Mouse (Mus musculus): ENCODE measurements around the gene Zfp57. TPM values are rescaled to one million over a fixed set of nuclear protein-coding genes. Genes with fewer than 3 reads are reported as not detected.
A peak's percentile ranks its signal among the peaks of the same experiment; 100 is the strongest.
"Not testable (repeated sequence)": the region's sequence is repeated elsewhere in the genome, so short reads cannot be mapped to it uniquely, and the experiment has no call there.

Zfp57 gene
- not detected for polyA plus RNA-seq (2017; shearing (Covaris generic))

DNA sequence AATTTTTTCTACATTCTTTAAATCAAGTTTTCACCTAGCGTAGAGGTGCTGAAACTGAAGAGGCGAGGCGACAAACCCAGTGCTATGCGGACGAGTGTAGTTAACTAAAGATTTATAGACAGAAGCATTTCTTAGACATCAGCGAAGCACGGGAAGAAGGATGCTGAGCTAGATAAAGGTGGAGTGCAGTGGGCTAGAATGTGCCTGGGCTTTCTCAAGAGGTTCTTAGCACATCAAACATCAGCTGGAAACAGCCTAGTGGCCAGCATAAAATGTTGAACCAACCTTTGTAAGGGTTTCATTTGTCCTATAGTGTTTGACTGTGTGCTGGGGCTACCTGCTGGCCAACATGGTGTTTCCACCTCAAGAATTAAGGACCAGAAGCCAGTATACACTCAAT is at the start of gene Zfp57:
Gene Zfp57, plus strand, starts transcription at position 301 of the 400 bp plus-strand sequence.
- no peak for ATAC-seq

GRCm38 (mm10) chr17:36952631-36953030 is 48.3 kb upstream of the Zfp57 start:
- ATAC-seq, result no peak

DNA sequence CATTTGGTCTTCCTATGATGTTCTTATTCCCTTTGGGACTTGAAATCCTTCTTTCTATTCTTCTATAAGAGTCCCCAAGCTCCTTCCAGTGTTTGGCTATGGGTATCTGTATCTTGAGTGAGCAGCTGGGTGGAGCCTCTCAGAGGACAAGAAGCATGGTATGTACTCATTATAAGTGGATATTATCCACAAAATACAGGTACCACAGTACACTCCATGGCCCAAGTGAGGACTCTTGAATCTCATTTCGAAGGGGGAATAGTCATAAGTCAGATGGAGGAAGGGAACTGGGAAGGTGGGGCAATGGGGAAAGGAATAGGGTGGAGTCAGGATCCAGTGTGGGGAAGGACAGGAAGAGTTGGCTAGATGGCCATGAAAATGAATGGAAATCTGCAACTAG is 47.9 kb upstream of the Zfp57 start:
- ATAC-seq, result no peak

GRCm38 (mm10) chr17:36957999-36958743 is 42.8 kb upstream of the Zfp57 start, which contains the start of the genes Znrd1 and Znrd1as:
Znrd1 (minus strand) TSS chr17:36958559.
Znrd1as (plus strand) TSS chr17:36958592.
- peak; percentile 98 for ATAC-seq

DNA sequence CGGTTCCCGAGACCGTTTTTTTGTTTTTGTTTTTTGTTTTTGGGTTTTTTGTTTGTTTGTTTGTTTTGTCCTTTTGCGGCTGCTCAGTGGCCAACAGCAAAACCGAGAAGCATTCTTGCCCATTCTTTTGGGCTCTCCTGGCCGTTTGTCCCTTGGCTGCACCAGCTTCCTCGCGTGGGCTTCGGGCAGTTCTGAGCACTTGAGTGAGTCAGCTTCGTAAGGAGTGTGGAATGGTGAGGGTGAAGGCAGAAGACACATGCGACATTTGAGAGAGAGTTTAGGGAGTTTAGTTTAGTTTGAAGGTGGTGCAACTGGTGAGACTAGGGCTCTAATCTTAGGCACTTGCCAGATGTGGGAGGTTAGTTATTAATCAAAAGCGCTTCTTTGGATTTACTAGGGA is 42.1 kb upstream of the Zfp57 start:
- no peak for ATAC-seq

DNA sequence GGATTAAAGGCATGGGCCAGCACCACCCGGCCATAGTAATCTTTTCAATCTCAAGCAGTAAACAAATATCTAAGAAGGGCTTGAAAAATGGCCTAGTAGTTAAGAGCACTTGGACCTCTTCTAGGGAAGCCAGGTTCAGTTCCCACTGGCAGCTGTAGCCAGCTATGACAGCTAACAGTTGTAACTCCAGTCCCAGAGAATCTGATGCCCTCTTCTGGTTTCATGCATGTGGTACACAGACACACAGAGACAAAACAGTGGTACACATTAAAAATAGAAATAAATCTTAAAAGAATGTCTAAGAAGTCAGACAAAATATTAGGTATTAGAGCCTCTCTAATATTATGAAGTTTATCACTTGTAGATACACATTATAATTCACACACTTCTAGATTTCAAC is 39.8 kb upstream of the Zfp57 start:
- no peak for ATAC-seq

GRCm38 (mm10) chr17:36966875-36967274 is 34.1 kb upstream of the Zfp57 start:
- no peak for ATAC-seq

DNA sequence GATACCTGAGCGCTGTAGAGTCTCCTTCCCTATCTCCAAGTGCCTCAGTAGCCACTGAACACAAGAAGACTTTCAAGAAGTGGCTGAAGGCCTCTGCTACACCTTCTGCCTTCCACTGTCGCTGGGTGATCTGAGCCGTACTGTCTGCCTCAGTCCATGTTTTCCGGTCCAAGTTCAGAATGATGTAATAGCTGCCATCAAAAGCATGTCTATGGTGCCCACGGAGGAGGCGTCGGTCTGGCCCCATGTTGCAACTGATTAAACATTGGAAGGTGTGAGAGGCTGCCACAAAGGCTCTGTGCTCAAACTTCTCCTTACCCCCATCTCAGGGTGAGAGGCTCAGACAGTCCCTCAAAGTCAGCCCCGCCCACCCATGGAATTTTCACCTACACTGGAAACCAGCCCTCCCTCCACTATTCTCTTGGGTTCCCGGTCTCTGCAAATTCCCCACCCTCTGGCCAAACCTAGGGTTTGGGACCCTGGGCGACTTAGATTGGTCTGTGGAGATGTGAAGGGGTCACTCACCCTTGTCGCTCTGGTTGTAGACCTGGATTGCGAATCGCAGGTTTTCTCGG is 30.6 kb upstream of the Zfp57 start:
- no peak for ATAC-seq

DNA sequence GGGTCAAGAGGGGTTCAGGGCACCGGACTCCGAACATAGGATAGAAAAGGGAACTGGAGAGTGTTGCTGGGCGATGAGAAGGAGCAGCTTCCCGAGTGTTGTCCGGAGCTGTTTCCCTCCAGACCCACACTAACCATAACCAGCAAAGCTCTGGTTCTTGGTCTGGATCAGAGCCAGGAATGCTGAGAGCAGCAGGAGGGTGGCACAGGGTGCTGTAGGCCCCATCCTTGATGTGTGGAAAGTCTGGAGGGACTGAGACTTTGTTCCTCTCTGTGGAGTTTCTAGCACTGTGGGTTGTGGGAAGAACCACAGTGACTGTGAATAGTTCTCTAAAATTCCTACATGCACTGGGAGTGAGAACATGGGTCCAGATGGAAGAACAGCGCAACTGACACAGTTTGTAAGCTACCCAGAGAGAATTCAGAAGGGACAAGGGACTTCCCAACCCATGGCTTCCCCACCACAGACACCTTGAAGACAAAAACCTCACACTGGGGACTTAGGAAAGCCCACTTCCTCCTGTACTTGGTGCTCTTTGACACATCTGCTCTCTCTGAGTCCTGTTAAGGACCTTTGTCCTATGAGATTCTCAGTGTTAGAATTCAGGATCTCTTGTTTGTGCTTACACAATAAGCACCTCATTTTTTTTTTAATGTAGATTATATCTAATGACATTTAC is 29.7 kb upstream of the Zfp57 start:
- ATAC-seq, result peak; percentile 36

GRCm38 (mm10) chr17:36972791-36973190 is 28.2 kb upstream of the Zfp57 start:
- peak; percentile 76 for ATAC-seq

DNA sequence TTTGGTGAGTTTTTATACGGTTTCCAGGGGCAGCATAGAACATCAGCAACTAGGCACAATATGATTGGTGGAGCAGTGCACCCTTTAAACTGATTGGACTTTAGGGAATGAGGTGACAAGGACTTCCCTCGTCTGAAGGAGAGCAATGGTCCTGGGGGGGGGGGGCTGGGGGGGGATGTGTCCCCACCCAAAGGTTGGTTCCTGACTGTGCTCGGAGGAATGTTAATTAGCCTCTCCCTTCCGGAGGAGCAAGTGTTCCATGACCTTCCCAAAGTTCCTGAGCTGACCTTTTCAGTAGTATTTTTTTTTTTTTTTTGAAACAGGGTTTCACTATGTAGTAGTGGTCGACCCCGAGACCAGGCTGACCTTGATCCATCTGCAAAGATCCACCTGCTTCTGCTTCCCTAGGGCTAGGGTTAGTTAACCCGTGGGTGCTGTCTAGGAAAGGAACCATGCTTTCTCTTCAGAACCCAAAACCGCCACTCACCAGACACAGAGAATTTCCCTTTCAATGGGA is 27.6 kb upstream of the Zfp57 start:
- ATAC-seq, result no peak

DNA sequence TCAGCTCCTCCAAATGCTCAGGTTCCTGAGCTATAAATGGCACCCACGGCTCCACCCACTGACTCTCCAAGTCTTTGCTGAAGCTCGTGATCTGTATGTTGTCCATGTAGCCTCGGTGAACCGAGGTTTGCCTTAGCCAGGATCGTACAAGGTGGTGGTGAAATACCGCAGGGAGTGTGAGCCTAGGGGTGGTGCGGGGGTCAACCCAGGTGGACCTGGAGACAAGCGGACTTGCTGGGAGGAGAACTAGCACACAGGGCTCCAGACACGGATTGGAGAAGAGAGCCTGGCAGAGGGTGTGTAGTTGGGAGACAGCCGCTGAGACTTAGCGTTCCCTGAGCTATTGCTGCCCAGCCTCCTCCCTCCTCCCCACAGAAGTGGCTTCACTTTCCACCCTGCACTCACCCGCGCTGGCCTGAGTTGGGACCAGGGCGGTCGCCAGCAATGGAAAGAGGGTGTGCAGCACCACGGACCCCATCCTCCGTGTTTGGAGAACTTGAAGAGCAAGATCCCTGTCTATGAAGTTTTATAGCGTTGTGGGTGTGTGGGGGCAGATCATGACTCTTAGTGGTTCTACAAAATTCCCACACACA is 19.6 kb upstream of the Zfp57 start, which contains the start of gene 2410137M14Rik:
Gene 2410137M14Rik, minus strand, starts transcription at position 17 of the 593 bp plus-strand sequence.
- ATAC-seq, result no peak

DNA sequence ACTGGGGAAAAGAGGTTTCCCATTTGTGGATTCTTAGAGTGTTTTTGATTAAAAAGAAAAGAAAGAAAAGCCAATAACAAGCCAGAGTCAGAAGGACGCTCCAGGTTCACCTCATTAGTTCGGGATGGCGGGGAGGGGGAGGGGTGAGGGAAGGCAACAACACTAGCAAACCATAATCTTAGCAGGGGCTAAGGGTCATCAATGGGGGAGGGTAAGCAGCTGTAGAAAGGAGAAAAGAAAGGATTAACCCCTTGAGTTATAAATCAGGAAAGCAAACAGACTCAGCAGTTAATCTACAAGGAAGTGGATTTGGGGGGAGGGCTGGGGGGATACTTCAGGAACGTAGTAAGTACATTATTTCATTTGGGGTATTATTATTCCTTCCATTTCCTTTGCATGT is 19.1 kb upstream of the Zfp57 start:
- no peak for ATAC-seq

- ATAC-seq, result peak; percentile 50
Measured at GRCm38 (mm10) chr17:36982253-36983155, 18.5 kb upstream of the Zfp57 start.

DNA sequence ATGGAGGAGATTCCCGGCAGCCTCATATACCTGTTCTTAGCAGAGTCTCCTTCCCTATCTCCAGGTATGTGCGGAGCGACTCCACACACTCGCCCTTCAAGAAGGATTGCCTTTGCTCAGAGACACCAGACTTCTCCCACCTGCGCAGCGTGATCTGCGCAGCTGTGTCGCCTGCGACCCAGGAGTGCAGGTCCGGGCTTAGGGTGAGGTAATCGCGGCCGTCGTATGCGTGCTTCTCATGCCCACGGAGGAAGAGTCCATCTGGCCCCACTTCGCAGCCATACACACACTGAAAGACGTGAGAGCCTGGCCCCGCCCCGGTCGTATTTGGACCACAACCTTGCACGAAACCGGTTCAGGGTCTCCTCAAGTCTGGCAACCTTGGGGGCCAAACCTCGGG is 12.5 kb upstream of the Zfp57 start:
- ATAC-seq, result no peak

DNA sequence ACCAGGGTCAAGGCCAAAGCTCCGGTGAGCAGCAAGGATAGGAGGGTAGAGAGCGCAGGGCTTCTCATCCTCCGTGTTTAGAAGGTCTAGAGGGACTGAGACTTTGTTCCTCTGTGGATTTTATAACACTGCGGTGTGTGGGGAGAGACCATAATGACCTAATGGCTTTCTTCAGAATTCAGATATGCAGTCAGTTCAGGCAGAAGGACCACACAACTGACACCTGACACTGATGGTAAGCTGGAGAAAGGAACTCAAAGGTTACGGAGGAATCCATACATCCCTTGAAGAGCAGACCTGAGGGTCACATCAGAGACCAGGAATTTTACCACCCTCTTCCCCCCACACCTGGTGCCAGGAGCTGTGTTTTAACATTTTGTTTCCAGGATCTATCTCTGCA is 11.5 kb upstream of the Zfp57 start, which contains the start of gene H2-M5:
Gene H2-M5, minus strand, starts transcription at position 101 of the 400 bp plus-strand sequence.
- no peak for ATAC-seq

- ATAC-seq, result not testable (repeated sequence)
Measured at GRCm38 (mm10) chr17:36990630-36991029, 10.3 kb upstream of the Zfp57 start.

DNA sequence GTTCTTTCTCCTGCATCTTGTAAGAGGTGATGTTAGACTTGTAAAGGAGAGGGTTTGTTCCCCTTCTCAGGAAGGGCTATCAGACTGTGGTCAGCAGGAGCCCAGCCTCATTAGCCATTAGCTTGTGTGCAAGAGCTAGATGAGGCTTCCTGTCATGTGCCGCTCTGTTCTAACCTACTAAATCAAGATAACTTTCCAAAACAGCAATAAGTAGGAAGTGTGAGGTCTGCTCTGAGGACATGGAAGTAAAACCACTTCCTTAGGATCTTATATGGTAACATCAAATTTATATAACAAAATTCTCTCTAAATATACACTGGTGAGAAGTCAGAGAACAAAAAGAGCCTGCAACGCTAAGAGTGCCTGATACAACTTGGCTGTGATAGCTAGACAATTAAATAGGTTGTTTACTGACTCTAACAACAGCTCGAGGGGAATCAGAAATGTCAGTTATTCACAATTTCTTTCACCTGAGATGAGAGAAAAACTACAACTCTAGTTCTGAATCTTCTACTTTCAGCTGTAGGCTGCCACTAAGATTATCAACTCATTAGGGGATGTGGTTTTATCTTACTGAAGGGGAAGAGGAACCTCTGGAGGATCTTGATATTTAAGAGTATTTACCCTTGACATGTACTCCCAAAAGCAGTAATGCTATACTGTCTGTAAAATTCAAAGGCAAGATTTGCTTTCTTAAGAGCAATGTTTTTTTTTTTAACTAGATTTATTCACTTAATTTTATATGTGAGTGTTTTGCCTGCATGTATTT is 8.4 kb upstream of the Zfp57 start:
- ATAC-seq, result peak; percentile 82

DNA sequence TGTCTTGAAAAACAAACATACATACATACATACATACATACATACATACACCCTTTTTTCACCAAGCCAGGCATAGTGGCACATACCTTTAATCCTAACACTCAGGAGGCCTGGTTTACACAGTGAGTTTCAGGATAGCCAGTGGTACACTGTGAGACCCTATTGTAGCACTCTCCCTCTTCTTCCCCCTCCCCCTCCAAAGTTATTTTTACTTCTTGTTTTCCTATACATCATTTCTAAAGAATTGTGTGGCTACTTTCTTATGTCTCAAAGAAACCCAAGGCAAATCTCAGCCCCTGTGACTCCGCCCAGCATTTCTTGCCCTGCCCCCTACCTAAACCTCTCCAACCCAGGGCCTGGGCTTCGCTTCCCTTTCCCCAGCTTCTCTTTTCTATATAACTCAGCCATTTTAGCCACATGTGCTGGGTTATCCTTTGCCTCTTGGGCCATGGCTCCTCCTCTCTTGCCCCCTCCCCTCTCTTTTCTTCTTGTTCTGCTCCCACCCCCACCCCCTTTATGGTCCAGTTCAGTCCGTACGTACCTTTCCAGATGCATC is 7.1 kb upstream of the Zfp57 start:
- ATAC-seq, result no peak

GRCm38 (mm10) chr17:36994528-36994927 is 6.4 kb upstream of the Zfp57 start:
- ATAC-seq, result no peak

- ATAC-seq, result no peak
Measured at GRCm38 (mm10) chr17:36995448-36995847, 5.5 kb upstream of the Zfp57 start.
